Mouse (Mus musculus) erythroblast, embryonic 14.5 days (primary cell): Measurements from ENCODE around the gene Rasgef1b.

Experiments
- GATA1 ChIP-seq: IDR thresholded peaks from 2 replicates; pipeline ENCODE4 v1.6.1; 2012; ENCODE audit warnings: low read length, inconsistent platforms, mixed read lengths
- TAL1 ChIP-seq: IDR thresholded peaks from 3 replicates; pipeline ENCODE4 v1.6.1; 2012; ENCODE audit warnings: low read length, inconsistent platforms, mixed read lengths

DNA sequence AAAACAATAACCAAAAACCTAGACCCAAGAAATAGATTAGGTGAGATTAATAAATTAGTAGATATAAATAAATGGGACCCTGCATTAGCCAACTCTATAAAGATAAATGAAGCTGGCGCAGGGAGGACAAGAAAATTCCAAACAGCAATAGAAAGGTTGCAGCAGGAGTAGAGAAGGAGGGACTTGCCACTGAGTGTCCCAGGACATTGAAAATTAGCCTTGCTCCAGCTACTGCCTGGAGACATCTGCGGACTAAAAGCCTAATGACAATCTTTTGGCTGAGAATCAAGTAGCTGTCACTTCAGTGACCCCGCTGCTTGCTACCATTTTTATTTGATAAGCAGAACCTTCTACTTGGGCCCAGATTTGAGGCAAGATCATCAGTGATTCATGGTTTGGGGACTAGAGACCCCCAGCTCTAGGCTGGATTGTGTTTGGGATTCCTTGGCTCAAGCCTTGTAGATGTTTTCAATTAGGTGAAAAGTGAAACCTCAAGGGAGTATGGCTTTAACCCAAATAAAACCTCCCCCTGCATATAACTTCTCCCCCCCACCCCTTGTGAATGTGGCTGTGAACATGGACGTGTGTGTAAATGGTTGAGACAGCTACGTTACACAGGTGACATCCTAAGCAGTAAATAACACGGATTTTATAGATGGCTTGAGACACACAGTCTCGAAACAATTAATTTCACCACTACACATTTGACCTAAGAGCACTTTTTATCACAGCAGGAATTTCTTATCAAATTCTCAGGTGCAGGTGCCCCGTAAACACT lies 554.1 kb downstream of the Rasgef1b start:
- TF ChIP-seq GATA1 (no peak), TAL1 (no peak)
